Mouse (Mus musculus) B cell, adult 2 months (primary cell): ENCODE measurements around the gene Dcbld2.

Source experiments
- DNase-seq, 2 experiments: peaks; one replicate each; pipeline ENCODE4 v3.0.0; 2022

Gene Dcbld2

DNA sequence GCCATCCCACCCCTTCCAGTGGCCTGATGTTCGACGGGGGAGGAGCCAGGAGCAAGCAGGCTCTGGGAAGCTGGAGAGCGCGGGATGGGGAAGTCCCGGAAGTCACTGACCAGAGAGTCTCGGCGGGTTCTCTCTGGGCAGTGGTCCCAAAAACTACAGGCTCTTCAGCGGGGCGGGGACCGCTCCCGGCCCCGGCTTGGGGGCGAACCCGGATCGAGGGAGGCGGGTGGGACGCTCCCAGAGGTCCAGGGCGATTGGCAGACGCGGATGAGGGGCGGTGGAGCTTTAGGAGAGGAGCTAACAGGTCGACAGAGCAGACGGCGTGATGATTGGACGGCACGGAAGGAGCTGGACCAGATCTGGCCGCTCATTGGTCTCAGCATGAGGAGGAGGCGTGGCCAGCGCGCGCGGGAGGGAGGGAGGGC, at the start of gene Dcbld2:
Gene Dcbld2 (plus strand): TSS at position 382 of the 425 bp plus-strand sequence.
- DNase-seq = peak; percentile 89 to 91

DNA sequence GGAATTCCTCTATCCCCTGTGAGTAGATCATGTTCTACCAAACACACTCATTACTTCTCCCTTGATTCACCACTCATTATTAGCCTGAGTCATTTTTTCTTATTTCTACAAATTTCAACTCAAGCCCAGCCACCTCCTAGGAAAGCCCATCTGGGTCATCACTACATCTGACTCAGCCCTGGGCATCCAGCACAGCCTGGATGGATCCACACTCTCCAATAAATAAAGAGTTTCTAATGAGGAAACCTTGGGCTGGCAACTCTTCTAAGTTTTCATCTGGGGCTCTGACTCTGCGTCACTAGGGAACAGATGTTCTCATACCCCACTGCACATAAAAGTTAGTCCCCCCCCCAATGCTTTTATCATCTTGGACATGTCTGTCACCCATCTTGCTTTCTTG, 31.1 kb upstream of the Dcbld2 start:
- DNase-seq = no peak

DNA sequence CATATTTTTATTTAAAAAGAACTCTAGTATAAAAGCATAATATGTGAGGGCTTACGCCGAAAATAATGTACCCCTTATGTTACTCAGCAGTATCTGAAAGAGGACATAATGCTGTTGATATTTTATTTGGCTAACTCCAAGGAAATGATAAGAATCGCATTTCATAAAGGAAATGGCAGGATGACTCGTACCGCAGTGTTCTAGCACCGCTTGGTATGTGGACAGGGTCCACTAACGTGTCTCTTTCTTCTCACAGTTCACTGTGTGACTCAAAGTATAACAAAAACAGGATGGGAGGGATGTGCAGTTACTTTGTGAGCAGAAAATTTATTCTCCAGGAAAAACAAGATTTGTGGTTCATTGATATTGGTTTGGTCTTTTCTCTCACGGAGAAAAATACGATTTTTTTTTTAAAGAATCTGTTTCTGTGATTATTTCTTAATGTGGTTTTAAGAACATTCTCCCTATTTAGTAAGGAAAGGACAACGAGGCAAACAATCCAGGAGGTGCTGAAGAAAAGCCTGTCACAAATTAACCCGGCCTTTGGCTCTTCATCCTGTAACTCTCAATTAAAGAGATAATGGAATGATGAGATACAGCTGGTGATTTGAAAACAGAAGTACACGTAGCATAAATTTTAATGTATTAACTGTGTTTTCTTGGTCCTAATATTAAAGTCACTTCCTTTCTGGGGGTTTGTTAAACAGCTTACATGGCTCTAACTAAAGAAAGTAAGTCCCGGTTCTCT, 30.3 kb upstream of the Dcbld2 start:
- no peak for DNase-seq

DNA sequence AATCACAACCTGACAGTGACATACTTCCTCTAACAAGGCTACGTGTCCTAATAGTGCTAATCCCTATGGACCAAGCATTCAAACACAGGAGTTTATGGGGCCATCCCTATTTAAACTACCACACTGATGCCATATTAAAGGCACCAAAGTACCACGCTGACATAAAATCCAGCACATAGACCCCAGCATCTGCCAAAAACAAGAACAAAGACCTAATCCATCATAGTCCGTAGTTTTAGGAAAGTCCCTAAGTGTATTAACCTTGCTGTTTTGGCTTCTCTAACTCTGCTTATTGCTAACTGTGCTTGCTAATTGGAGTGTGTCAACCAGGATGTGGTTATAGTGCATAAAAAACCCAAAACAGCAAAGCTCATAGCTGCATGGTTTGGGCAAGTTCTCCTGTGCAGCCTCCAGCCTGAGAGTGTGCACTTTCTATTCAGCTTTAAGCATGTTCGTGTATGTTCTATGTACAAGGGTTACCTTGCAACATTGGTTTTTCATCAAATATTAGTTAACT, 21.9 kb upstream of the Dcbld2 start:
- no peak for DNase-seq

DNA sequence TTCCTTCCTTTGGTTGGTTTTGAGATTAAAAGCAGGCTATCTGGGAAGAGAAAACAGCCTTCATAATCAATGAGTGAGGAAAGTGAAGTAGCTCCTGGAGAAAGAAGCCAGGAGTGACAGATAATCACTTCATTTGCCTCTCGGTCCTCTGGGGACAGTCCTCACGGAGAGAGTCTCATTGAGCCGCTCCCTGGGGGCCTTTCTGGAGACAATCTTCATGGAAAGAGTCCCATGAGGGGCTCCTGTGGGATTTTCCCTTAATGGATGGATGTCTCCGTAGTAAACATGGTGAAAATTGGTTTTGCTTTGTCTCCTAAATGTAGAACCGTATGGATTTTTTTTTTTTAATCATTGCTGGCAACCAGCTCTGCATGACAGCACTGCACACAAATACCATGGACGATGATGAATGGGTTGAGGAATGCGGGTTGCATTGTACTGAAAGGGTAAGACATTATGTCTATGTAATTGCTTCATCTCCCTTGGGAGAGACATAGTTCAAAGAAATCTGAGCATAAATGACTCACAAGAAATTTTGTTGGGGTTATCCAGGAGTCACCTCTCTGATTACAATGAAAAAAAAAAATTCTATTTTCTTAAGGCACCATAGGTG, 19.0 kb upstream of the Dcbld2 start:
- no peak for DNase-seq

DNA sequence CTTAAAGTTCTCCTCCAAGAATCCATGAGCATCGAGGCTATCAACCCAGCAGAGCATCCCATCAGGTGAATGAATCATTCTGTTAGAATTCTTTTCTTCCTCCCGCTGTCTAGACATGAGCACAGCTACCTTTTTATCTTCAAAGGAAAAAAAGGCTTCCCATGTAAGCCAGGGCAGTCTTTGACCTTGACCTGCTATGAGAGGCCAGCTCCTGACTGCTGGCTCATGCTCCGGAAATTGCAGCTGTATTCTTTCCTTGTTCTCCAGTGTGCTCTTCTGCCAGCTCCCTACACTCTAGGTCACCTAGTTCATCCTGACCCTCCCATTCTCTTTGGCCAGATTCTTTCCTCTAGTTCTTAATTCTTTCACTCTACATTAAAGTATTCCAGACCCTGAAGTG, 15.2 kb upstream of the Dcbld2 start:
- no peak for DNase-seq

DNA sequence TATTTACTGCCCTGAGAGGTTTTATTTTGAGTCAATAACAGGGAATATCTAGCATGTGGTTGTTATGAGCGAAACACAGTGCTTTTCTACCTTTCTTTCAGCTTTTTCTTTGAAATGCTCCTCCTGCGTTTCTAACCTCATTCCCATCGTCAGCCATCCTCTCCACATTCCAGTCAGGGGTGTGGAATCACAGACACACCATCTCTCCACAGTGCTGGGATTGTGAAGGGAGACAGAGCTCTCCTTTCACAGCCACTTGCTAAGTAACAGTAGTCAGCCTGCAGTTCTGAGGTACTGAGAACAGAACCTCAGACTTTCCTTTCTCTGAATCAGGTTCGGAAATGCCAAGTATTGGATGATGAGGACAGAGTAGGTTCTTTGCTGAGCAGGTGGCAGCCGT, 14.1 kb upstream of the Dcbld2 start:
- DNase-seq = no peak

DNA sequence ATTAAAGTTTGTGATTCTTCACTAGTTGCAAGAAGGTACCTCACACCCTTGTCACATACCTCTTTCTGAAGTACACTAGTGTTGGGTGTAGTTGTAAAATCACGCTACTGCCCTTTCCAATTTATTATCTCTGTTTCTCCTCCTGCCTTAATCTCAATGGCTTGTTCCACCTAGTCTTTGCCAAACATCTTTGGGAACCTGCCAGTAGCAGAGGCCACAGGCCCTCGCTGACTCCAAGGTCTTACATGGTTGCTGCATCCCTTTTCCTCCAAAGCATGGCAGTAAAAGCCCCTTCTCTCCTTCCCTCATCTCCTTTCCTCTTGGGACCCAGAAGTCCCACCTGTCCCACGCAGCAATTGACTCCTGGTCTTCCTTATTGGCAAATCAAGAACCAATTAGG, 9.6 kb upstream of the Dcbld2 start:
- DNase-seq = no peak

DNA sequence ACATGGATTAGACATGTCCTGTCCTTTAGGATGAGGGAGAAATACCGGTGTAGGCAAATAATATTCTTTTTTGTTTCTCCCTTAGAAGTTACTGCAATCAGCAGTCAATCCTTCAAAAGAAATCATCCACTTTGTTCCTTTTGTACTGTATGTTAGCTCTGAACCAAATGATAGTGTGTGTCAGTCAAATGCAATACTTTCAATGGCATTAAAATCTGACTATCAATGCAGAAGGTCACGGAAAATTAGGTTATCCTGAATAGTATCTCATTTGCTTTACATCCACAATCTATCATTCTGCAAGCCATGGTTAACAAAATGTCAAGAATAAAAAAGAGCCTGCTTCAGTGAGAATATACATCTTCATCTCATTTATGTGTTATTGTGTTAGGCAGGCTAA, 7.2 kb upstream of the Dcbld2 start:
- DNase-seq = no peak

DNA sequence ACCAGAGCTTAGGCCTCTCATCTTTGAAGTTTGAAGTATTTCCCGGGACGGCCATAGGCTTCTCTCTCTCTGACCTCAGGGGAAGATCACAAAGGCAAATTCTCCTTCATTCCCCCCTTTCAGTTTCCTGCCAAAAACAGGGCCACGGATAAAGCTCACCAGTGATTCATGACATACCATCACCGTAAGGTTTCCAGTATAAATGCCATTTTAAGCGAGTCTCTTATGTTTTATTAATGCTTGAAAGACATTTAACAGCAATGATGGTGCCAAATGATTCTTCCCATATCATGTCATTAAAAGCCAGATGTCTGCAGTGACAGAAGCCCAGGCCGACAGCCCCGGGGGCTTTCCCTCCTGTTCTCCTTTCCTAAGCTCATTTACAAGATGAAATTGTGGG, 3.6 kb upstream of the Dcbld2 start:
- no peak for DNase-seq

DNA sequence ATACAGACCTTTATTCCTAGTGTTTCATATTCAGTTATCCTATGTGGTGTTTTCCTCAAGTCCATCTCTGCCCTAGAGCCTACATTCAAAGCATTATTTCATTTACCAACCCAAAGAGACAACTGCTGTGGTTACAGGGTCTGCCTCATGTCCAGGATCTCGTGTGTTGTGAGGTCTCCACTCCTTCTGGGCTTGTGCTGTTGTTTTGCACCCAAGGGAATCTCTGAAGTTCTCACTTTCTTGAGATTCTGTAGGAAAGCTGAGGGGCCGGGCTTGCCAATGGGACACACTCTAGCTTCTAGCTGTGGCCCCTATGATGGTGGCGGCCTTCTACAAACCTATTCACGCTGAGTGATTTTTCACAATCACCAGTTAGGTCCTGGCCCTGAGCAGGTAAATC, 3.0 kb upstream of the Dcbld2 start:
- DNase-seq = no peak

DNA sequence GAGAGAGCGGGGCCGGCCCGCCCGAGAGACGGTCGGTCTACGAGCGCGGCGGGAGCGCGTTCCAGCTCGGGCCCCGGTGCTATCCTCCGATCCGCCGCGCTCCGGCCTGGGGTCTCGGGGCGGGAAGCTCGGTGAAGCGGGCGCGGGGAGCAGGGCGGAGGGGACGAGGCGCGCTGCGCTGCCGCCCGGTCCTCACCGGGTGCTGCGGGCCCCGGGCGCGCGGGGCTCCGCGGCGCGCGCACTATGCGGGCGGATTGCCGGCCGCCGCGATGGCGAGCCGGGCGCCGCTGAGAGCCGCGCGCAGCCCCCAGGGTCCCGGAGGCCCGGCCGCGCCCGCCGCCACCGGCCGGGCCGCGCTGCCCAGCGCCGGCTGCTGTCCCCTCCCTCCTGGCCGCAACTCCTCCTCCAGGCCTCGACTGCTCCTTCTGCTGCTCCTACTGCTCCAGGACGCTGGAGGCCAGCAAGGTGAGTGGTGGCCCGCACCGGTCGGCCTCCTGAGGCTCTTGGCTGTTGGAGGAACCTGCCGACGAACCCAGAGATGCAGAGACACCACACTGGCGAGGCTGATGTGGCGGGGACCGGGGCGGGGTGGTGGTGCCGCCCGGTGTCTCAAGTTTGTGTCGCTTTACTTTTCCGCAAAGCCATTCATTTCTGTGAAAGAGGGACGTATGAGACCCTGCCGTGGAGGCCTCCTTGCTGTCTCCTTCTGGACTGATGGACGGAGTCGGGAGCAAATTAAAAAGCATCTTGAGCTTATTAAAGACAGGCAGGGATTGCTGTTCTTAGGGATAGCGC, 441 bp downstream of the Dcbld2 start:
- peak; percentile 48 to 53 for DNase-seq

DNA sequence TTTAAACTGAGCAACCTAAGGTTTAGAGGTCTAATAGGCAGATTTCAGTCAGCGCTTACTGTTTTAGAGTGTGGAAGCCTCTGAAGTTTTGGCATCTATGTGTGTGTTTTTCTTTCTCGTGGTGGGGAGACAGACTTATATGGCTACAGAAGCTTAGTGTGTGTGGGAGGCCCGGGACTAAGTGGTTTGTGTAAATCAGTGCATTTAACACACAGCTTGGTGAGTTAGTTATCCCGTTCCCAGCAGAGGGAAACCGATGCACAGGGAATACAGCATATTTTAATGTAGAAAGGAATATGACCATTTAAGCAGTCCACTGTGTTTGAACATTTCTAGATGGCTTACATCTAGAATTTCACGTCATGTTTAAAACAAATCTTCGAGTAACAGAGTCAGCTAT, 1.6 kb downstream of the Dcbld2 start:
- DNase-seq = no peak

DNA sequence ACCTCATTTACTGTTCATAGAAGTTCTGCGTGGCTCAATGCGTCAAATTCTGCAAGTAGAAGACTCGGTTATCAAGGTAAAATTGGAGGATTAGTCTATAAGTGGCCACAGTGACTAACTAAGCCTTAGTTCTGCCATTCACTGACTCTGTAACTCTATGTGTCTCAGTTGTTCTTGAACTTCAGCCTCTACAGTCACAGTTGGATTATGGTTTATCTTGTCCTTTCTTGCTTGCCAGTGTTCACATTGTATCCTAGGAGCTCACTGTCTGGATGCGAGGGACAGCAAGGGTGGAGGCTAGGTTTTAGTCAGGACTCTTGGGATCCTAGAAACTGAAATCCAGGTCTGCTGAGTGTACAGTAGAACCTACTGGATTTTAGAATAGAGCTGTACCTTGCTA, 6.6 kb downstream of the Dcbld2 start:
- DNase-seq = no peak

DNA sequence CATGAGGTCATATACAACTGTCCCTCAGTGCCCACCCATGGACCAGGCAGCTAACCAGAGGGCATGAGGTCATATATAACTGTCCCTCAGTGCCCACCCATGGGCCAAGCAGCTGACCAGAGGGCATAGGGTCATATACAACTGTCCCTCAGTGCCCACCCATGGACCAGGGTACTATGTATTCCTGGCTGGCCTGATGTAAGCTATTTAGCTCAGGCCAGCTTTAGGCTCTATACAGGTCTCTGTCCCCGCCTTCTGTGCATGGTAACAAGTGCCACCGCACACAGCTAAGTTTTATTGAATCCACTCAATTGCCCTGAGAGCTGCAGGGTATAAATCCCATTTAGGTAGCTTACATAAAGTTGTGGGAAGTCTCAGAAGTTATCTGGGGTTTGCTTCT, 7.3 kb downstream of the Dcbld2 start:
- no peak for DNase-seq

DNA sequence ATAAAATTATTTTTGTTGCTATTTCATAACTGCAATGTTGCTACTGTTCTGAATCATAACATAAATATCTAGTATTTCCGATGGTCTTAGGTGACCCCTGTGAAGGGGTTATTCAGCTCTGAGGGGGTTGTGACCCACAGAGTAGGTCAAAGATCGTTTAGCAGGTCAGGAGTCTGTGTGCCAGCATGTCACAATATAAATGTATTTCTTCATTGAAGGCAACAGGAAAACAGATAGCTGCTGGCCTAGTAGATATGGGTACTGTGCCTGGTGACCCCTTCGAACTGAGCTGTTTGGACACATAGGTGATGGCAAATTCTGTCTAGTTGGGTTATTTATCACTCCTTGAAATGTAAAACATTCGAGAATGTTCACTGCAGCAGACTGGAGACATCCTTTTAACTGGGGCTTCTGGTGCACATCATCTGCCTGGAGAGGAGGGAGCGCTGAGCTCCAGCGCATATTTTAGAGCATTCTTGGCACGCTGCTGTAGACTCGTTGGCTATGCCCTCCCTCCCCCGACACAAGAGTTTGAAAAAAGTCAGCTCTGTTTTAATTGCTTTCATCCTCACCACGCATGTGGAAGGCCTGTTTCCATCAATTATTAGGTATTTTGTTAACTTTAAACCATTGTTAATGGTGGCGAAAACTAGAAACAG, 13.6 kb downstream of the Dcbld2 start:
- no peak for DNase-seq

DNA sequence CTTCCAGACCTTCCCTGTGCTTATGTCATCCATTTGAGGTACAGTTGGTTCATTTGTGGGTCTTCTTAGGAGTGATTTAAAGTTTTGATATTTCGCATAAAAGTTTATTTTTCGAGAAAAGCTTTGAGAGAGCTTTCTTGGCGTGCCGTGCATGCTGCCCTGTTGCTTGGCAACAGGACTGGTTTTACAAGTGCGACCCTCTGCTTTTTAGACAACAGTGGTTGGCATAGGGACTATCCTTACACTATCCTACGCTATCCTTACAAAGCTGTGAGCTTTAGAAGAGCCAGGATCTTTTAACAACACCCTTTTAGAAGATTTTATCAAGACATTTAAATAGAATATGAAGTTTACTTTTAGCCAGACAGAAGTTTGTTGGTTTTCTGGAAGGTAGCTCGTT, 22.0 kb downstream of the Dcbld2 start:
- no peak for DNase-seq

DNA sequence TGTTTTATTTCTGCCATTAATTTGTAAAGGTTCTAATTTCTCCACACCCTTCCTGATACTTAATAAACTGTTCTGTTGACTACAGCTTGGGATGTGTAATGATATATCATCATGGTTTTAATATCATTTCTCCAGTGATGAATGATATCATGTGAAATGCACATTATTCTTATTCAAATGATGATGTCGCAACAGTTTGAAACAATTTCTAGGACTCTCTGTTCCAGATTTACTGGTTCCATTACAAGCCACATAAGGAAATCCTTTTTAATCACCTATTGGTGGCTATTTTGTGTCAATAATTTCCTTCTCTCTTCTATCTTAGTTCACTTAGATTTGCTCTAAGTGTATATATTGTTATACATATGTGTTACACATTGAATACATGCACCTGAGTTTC, 24.1 kb downstream of the Dcbld2 start:
- no peak for DNase-seq

DNA sequence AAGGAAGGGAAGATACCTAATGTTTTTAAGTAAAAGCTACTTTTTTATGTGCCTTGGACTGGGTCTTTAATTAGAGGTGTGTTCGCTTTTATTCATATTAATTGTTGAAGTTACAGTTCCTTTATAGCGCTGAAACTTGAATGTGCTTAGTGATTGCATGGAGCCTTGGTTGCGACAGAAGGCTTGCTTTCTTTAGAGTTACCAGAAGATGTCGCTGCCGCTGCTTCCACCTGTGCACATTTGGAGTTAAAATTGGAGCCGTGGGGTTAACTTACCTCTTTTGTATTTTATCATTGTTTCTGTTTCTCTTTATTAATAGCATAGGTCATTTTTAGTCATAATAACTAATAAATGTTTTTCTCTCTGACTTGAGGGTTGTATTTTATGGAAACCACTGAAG, 36.5 kb downstream of the Dcbld2 start:
- no peak for DNase-seq

DNA sequence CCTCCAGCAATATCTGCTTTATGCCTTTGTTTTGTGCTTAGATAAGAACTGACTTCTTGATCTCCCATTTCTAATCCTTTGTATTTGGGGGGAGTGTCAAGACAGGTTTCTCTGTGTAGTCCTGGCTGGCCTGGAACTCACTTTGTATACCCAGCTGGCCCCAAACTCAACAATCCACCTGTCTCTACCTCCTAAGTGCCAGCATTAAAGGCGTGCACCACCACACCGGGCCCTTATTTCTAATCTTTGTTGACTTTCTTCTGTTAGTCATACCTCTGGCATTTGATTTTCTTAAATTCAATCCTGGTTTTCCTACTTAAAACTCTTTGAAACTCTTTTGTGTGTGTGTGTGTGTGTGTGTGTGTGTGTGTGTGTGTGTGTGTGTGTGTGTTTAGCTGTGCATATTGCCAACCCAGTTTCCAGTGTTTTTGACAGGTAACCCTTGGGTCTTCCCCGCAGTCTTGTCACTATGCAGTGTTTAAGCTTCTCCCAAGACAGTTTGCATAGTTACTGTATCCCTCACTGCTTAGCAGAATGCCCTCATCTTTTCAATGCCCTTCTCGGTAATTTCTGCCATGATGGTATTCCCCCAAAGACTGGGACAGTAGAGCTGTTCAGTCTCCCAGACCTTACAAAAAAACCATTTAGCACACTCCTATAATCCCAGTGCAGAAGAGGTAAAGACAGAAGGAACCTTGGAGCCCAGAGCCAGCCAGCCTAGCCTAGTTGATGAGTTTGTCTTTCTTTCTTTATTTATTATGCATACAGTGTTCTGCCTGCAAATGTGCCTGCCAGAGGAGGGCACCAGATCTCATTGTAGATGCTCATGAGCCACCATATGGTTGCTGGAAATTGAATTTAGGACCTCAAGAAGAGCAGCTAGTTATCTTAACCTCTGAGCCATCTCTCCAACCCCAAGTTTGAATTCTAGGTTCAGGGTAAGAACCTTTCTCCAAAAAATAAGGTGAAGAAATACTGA, 38.3 kb downstream of the Dcbld2 start:
- no peak for DNase-seq

DNA sequence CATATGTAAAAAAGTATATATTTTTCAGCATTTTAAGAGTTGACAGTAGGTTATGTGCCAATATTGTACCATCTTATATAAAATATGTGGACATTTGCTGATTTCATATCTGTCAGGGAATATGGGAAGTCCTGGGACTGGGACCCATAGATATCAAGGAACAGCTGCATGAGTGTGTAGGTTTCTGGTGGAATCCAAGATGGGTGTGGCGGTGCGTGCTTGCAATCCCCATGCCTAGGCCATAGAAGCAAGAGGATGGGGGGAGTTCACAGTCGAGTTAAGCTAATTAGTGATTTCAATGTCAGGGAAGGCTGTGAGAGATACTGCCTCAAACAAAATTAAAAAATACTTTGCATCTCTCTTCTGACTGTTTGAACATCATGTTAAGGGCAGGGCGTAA, 40.8 kb downstream of the Dcbld2 start:
- no peak for DNase-seq

DNA sequence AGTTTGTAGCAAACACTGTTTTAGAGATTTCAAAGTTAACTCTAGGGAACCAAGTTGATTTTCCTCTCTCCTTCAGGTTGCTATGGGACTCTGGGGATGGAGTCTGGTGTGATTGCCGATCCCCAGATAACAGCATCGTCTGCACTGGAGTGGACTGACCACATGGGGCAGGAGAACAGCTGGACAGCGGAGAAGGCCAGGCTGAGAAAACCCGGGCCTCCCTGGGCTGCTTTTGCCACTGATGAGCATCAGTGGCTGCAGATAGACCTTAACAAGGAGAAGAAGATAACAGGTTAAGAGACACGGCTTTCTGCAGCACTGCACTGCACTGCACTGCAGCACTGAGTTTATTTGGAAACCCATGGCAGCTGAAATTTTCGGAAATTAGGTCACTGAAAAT, 42.4 kb downstream of the Dcbld2 start:
- DNase-seq = no peak
